Mouse (Mus musculus) C2C12 (cell line): ENCODE results near the gene Cd9.

Experiments used
- CEBPB ChIP-seq: IDR thresholded peaks from one replicate; pipeline ENCODE4 v1.6.1; 2011; ENCODE audit warnings: low read depth, mild to moderate bottlenecking, control low read depth, moderate library complexity
- CTCF ChIP-seq: IDR thresholded peaks from one replicate; pipeline ENCODE4 v1.5.1; 2011; ENCODE audit not compliant: control insufficient read depth, insufficient read depth, insufficient read length
- MAX ChIP-seq: IDR thresholded peaks from one replicate; pipeline ENCODE4 v1.6.1; 2011; ENCODE audit warnings: mild to moderate bottlenecking, control low read depth
- MYOD1 ChIP-seq: IDR thresholded peaks from one replicate; pipeline ENCODE4 v1.6.1; 2011; ENCODE audit warnings: low read depth; ENCODE audit not compliant: control insufficient read depth, insufficient read length
- MYOG ChIP-seq: IDR thresholded peaks from one replicate; pipeline ENCODE4 v1.6.1; 2011; ENCODE audit not compliant: control insufficient read depth, insufficient read length; ENCODE audit errors: extremely low read depth
- USF1 ChIP-seq: IDR thresholded peaks from one replicate; pipeline ENCODE4 v1.6.1; 2011; ENCODE audit warnings: low read depth, mild to moderate bottlenecking, control low read depth, moderate library complexity

DNA sequence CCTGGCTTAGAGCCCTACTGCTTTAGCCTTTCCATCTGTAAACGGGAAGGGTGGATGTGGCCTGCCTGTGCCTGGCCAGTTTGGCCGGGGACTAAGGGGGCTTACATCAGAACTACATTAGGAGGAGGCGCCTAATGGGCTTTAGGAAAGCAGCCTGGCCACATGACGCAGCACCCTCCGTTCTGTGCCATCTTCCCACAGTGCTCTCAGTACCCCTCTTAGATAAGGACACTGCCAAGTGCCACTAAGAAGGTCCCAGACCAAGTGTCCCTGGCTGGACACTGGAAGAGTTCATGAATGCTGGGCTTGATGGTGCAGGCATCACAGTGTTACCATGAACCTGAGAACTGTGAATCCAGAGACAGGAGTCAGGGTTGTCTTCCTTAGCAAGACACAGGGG is 20.7 kb downstream of the Cd9 start:
- TF ChIP-seq CTCF (no peak), MYOD1 (no peak), CEBPB (no peak), MAX (no peak), USF1 (no peak), MYOG (no peak)
